Mouse (Mus musculus) C2C12 (cell line): ENCODE measurements around the gene Atp5mpl.

Source experiments
- CEBPB ChIP-seq: IDR thresholded peaks from one replicate; pipeline ENCODE4 v1.6.1; 2011; ENCODE audit warnings: low read depth, mild to moderate bottlenecking, control low read depth, moderate library complexity
- CTCF ChIP-seq: IDR thresholded peaks from one replicate; pipeline ENCODE4 v1.5.1; 2011; ENCODE audit not compliant: control insufficient read depth, insufficient read depth, insufficient read length
- FOSL1 ChIP-seq: IDR thresholded peaks from one replicate; pipeline ENCODE4 v1.8.0; 2011; ENCODE audit warnings: mild to moderate bottlenecking, low read length; ENCODE audit not compliant: poor library complexity, insufficient read depth, severe bottlenecking
- MAX ChIP-seq: IDR thresholded peaks from one replicate; pipeline ENCODE4 v1.6.1; 2011; ENCODE audit warnings: mild to moderate bottlenecking, control low read depth
- MYOG ChIP-seq: IDR thresholded peaks from one replicate; pipeline ENCODE4 v1.6.1; 2011; ENCODE audit not compliant: control insufficient read depth, insufficient read length; ENCODE audit errors: extremely low read depth
- USF1 ChIP-seq: IDR thresholded peaks from one replicate; pipeline ENCODE4 v1.6.1; 2011; ENCODE audit warnings: low read depth, mild to moderate bottlenecking, control low read depth, moderate library complexity

DNA sequence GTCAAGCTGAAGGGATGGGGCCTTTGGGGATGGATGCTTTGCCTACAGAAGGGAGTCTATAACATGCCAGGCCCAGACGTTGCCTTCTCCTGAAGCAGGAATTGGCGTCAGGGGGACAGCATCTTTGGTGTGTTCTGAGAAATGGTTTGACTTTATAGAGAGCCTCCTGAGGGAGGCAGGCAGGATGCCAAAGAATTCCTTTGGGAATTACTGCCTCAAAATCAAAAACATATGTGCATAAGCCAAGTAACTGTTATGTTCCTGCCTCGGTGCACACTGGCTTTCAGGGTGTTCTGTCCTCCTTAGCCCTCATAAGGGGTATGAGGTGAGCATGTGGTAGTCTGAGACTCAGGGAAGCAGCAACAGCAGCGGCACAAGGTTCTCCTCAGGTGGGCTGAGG, 49.6 kb upstream of the Atp5mpl start:
- no peak for TF ChIP-seq CTCF
- no peak for TF ChIP-seq MAX
- no peak for TF ChIP-seq USF1
- TF ChIP-seq FOSL1: no peak
- no peak for TF ChIP-seq CEBPB
- no peak for TF ChIP-seq MYOG
